Mouse (Mus musculus) stomach, postnatal 0 days (tissue): ENCODE measurements around the gene Tescl.

Experiments used
- CTCF ChIP-seq: IDR thresholded peaks from 2 replicates; pipeline ENCODE4 v1.5.1; 2016; ENCODE audit warnings: antibody characterized with exemption, low read depth, mild to moderate bottlenecking, moderate library complexity
- EP300 ChIP-seq: optimal IDR thresholded peaks from 2 replicates; pipeline ENCODE3; 2016; ENCODE audit warnings: antibody characterized with exemption

DNA sequence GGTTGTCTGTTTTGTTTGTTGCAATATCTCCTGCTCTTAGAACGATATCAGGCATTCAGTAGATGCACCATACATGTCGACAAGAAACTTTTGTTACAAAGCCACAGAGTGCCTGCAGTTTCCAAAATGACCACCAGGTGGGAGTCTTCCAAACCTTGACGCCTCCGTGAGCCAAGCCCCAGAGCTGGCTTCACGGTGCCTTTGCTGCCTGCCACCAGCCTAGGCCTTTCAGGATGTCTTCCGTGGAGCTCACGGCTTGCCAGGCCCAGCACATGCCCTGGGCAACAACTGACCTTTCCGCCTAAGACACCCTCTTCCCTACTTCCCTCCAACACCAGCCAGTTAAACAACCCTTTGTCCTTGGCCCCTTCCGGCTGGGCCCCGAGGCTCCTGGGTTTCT lies 31.1 kb upstream of the Tescl start:
- TF ChIP-seq CTCF (peak; percentile 93), EP300 (no peak)
